In the genomic region with DNA sequence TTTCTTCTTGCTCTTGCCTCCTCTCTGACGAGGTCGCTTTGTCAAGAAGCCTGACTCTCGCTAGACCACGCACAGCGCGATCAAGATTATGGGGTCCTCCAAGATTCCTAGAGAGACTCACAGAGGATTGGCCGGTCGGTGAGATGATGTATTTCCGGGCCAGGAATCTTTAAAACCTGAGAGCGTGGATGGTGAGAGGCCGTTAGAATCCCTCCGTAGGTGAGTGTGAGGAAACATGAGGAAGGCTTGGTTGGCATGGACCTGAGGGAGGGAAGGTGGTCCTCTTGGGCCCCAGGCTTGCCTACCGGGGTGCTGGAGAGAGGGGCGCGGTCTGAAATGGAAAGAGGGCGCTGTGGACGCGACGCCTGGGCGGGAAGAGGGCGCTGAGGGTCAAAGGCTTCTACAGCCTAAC, we compare ENCODE assay signal across 1 mouse cellular context.
TF ChIP-seq lines count a peak whose summit lies in the region.

No protein-coding gene starts in this region.

TF ChIP-seq in MEL, 35 proteins besides CTCF, POLR2A, EP300 and RAD21:
- peak; percentile 56 for TF ChIP-seq MAX (IDR thresholded peaks at IDR 0.05; ENCODE audit: low read length)
- no peak for TF ChIP-seq BHLHE40 (IDR thresholded peaks at IDR 0.05; ENCODE audit: borderline replicate concordance, low read depth, low read length)
- peak; percentile 64; the same call in 1 of the 2 replicates for TF ChIP-seq TCF12 (IDR thresholded peaks at IDR 0.05; ENCODE audit: low read depth, low read length)
- peak; percentile 80; the same call in 1 of the 2 replicates for TF ChIP-seq ZMIZ1 (IDR thresholded peaks at IDR 0.05; ENCODE audit: low read depth, low read length)
- TF ChIP-seq USF2 (IDR thresholded peaks at IDR 0.05; ENCODE audit: borderline replicate concordance in 1 of 2, insufficient read depth in 1 of 2, low read depth in 1 of 2, low read length in 2 of 2), result no peak
- TF ChIP-seq MXI1 (IDR thresholded peaks at IDR 0.05; ENCODE audit: low read depth, low read length), result peak; percentile 71
- TF ChIP-seq POLR2AphosphoS2 (IDR thresholded peaks at IDR 0.05; ENCODE audit: low read length), result peak; percentile 64; the same call in 1 of the 2 replicates
- TF ChIP-seq MAZ (IDR thresholded peaks at IDR 0.05; ENCODE audit: low read depth, low read length), result no peak
- TF ChIP-seq TBP (IDR thresholded peaks at IDR 0.05; ENCODE audit: low read depth, low read length), result peak; percentile 96
- TF ChIP-seq HCFC1 (IDR thresholded peaks at IDR 0.05; ENCODE audit: low read depth, low read length), result peak; percentile 81
- TF ChIP-seq E2F4 (IDR thresholded peaks at IDR 0.05; ENCODE audit: borderline replicate concordance, low read depth, low read length), result no peak
- TF ChIP-seq ZKSCAN1 (IDR thresholded peaks at IDR 0.05; ENCODE audit: low read depth, low read length), result no peak
- no peak for TF ChIP-seq RCOR1 (IDR thresholded peaks at IDR 0.05; ENCODE audit: low read depth, low read length)
- TF ChIP-seq ELF1 (IDR thresholded peaks at IDR 0.05; ENCODE audit: low read depth, low read length), result peak; percentile 10; the same call in 1 of the 2 replicates
- TF ChIP-seq SIN3A (IDR thresholded peaks at IDR 0.05; ENCODE audit: low read length), result peak; percentile 79
- TF ChIP-seq NELFE (IDR thresholded peaks at IDR 0.05; ENCODE audit: low read depth, low read length), result peak; percentile 89
- TF ChIP-seq CHD1 (IDR thresholded peaks at IDR 0.05; ENCODE audit: low read depth, low read length), result no peak
- 0 out of 2 replicates have a peak, but pooled peaks have one; percentile 27 for TF ChIP-seq ETS1 (IDR thresholded peaks at IDR 0.05; ENCODE audit: low read depth, low read length)
- 0 out of 2 replicates have a peak, but pooled peaks have one; percentile 30 for TF ChIP-seq KAT2A (conservative IDR thresholded peaks at IDR 0.05; ENCODE audit: low read depth, low read length)
- TF ChIP-seq CHD2 (IDR thresholded peaks at IDR 0.05; ENCODE audit: low read length), result no peak
- peak; percentile 67; the same call in 1 of the 2 replicates for TF ChIP-seq MYC (IDR thresholded peaks at IDR 0.05; ENCODE audit: low read depth, low read length)
- peak; percentile 72 for TF ChIP-seq GATA1 (IDR thresholded peaks at IDR 0.05; ENCODE audit: low read depth, low read length)
- no peak for TF ChIP-seq MAFK (IDR thresholded peaks at IDR 0.05; ENCODE audit: borderline replicate concordance, low read depth, low read length)
